Mouse (Mus musculus) left cerebral cortex, postnatal 14 days (tissue): ENCODE measurements around the gene Olfr775. TPM values are rescaled to one million over a fixed set of nuclear protein-coding genes. Genes with fewer than 3 reads are reported as not detected.

Experiments used
- DNase-seq, 2 experiments: peaks; one replicate each; pipeline ENCODE4 v3.0.0; 2021 to 2022; ENCODE audit warnings: low spot score in 2 of 2, mixed read lengths in 1 of 2
- intact Hi-C: fragments of 180-260 bp; cut with DNase I; formaldehyde crosslinking; loops from one replicate; pipeline ENCODE4 v1.15.1; 2025
- long read RNA-seq, 2 experiments: library from polyadenylated mRNA; stranded (forward); transcript quantifications; one replicate each; pipeline ENCODE4 v2.0.0; 2021
- total RNA-seq, 2 experiments: library from RNA; stranded (reverse); gene quantifications; 2 replicates each; pipeline ENCODE4 v1.2.3; 2021

Olfr775 gene
- total RNA-seq = not detected
- long read RNA-seq, experiment 1 = 0 reads
- long read RNA-seq, experiment 2 = 0 reads

DNA sequence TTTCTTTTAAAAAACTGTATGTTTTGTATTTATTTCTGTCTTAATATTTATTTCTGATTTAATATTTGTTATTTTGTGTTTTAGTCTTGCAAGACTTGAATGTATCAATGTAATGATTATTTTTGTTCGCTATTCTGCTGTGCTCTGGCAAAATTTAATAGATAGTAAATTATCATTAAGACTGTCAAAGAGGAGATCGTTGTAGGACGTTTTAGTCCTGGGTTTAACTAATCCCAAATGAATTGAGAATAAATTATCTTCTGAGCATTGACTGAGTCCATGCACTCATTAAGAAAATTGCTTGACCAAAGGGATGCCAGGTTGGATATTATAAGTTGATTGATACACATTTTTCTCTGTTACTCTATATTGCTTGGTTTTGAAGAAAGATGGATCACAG lies at the start of gene Olfr775:
Gene Olfr775 (plus strand): TSS at position 301 of the 400 bp plus-strand sequence.
- no peak for DNase-seq
- intact Hi-C loops = no loop called here

GRCm38 (mm10) chr10:129230737-129231136 lies 17.5 kb upstream of the Olfr775 start:
- DNase-seq = peak in 1 of 2 experiments; percentile 7
- intact Hi-C loops = no loop called here

GRCm38 (mm10) chr10:129235904-129236303 lies 12.3 kb upstream of the Olfr775 start, which contains the start of gene Olfr774:
Gene Olfr774 (plus strand): TSS chr10:129236204.
- intact Hi-C loops = no loop called here
- DNase-seq = no peak

DNA sequence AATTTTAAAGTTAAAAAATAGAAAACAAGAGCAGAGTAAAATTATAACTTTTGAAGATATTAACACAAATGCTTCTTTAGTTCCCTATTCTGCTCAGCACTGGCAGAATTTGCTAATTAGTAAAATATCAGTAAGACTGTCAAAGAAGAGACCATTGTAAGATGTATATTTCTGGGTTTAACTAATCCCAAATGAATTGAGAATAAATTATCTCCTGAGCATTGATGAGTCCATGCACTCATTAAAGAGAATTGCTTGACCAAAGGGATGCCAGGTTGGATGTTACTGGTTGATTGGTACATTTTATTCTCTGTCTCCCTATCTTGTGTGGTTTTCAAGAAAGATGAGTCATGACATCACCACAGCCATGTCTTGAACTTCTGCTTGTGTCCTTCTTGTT lies 10.6 kb downstream of the Olfr775 start, which contains the start of gene Olfr776:
Gene Olfr776 (plus strand): TSS at position 301 of the 400 bp plus-strand sequence.
- no peak for DNase-seq
- intact Hi-C loops = no loop called here

DNA sequence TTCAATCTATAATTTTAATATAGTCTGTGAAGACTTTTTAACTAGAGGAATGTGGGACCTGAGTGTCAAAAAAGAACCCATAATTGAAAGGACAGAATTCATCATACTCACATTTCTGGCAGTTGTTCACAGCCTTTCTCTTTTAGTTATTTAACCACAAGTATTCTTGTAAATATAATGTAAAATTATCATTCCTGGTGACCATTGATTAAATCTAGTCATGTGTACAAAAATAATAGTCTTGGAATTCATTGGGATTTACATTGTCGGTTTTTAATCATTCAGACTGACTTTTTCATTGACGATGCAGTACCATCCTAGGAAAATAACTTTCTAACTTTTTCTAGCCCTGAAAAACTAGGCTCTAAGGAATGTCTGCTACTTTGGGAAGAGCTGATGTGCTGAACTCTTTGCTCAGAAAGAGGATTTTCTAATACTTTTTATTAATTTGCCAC lies 22.9 kb downstream of the Olfr775 start, which contains the start of gene Olfr777:
Gene Olfr777 (minus strand): TSS at position 405 of the 455 bp plus-strand sequence.
- intact Hi-C loops = no loop called here
- DNase-seq = no peak

Other genes with a start within 250 kb of the Olfr775 start
- gene Olfr763, start 237.6 kb upstream of the Olfr775 start, total RNA-seq = not detected
- gene Olfr764-ps1, start 208.5 kb upstream of the Olfr775 start, total RNA-seq = not detected
- gene Olfr765, start 198.4 kb upstream of the Olfr775 start, total RNA-seq = not detected
- gene Olfr766-ps1, start 179.4 kb upstream of the Olfr775 start, total RNA-seq = not detected
- gene Olfr767, start 165.5 kb upstream of the Olfr775 start, total RNA-seq = not detected
- gene Olfr768, start 149.0 kb upstream of the Olfr775 start, total RNA-seq = not detected
- gene Olfr769, start 130.6 kb upstream of the Olfr775 start, total RNA-seq = not detected
- not detected for gene Olfr770, start 109.4 kb upstream of the Olfr775 start, total RNA-seq
- gene Olfr771, start 83.7 kb upstream of the Olfr775 start, total RNA-seq = not detected
- gene Olfr772, start 70.5 kb upstream of the Olfr775 start, total RNA-seq = not detected
- not detected for gene Olfr773, start 61.0 kb upstream of the Olfr775 start, total RNA-seq
- not detected for gene Olfr774, start 12.2 kb upstream of the Olfr775 start, total RNA-seq
- not detected for gene Olfr776, start 10.7 kb downstream of the Olfr775 start, total RNA-seq
- gene Olfr777, start 23.1 kb downstream of the Olfr775 start, total RNA-seq = not detected
- not detected for gene Olfr780, start 69.7 kb downstream of the Olfr775 start, total RNA-seq
- gene Olfr781, start 80.4 kb downstream of the Olfr775 start, total RNA-seq = not detected
- not detected for gene Olfr782, start 100.4 kb downstream of the Olfr775 start, total RNA-seq
- gene Olfr784, start 135.7 kb downstream of the Olfr775 start, total RNA-seq = under 1 TPM; 0.11 to 0.15 TPM
- not detected for gene Olfr785, start 157.0 kb downstream of the Olfr775 start, total RNA-seq
- gene Olfr786, start 178.9 kb downstream of the Olfr775 start, total RNA-seq = not detected
- not detected for gene Olfr787, start 213.4 kb downstream of the Olfr775 start, total RNA-seq
- not detected for gene Olfr788, start 222.6 kb downstream of the Olfr775 start, total RNA-seq
- gene Olfr789, start 236.3 kb downstream of the Olfr775 start, total RNA-seq = not detected